Mouse (Mus musculus) gastrocnemius, adult 18-20 months (tissue): ENCODE measurements around the gene Ets2. TPM values are rescaled to one million over a fixed set of nuclear protein-coding genes. Genes with fewer than 3 reads are reported as not detected.
"Not testable (repeated sequence)": the region's sequence is repeated elsewhere in the genome, so short reads cannot be mapped to it uniquely, and the experiment has no call there.

ENCODE experiments used
- DNase-seq: peaks from one replicate; pipeline ENCODE4 v3.0.0; 2021; ENCODE audit warnings: low spot score
- total RNA-seq, 2 experiments: library from RNA; stranded (reverse); gene quantifications; 2 replicates each; pipeline ENCODE4 v1.2.3; 2021

Gene Ets2
- total RNA-seq, 2 experiments from 2014 or later: 20.5 to 26.7 TPM

- not testable (repeated sequence) for DNase-seq
These were observed 62.2 kb downstream of the Ets2 start for GRCm38 (mm10) chr16:95764041-95764440.

DNA sequence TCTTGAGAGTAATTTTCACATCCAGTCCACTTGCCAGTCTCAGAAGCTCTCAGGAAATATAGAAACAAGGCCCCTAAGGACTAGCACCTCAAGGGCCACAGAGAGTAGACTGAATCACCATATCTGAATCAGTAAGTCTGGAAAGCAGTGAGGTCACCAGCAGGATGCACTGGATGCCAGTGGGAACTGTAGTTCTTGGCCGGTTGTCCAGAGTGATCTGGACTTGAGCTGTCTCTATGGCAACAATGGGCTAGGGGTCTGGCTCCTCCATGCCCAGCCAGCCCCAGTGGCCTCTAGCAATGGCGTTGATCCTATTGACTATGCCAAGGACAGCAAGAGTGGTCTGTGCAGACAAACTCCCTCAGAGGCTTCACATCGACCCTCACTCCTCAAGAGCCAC lies 64.3 kb downstream of the Ets2 start:
- DNase-seq: no peak

DNA sequence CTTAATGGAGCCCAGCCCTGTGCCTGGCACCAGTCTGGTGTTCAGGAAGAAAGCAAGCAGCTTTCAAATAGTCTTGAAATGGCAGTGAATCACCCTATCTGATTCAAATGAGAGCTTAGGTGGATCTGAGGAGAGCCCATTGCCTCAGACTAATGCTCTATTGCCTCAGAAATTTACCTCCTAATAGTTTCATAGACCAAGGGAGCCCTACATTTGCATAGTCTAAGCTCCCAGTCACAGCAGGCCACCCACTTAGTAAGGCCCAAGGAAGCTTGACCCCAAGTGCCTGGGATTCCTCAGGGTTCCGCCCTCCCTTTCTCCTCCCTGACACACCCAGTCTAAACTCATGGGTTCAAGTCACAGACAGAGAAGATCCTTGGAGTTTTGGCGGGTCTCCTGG lies 65.4 kb downstream of the Ets2 start:
- no peak for DNase-seq

GRCm38 (mm10) chr16:95769066-95769995 lies 67.5 kb downstream of the Ets2 start:
- DNase-seq: no peak

DNA sequence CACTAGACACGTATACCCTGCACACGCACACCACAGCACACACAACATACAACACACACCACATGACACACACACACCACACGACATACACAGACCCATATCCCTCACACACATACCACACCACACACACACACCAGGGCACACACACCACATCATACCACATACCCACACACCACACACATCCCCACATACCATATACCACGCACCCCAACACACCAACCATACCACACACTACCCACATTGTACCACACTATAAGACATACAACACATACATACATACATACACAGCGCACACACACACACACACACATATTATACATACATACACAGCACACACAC lies 68.1 kb downstream of the Ets2 start:
- DNase-seq: no peak

DNA sequence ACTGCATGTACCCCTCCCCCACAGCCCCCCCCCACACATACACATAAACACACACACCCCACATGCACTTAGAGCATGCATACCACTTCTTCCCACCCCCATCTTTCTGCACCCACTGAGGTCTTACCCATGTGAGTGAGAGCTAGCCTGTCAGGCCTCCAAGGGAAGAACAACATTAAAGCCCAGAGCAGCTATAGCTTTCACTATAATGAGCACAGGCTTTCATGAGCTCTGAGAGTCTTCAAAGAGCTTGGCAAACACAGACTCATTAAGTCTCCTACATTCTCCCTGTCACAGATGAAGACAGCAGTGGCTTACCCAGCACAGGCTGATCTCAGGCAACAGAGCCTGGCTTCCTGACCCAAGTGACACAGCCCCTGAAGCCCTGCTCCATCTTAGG lies 68.5 kb downstream of the Ets2 start:
- no peak for DNase-seq

Other genes starting within 250 kb of the Ets2 start
- 1 to 10 TPM; 6.8 to 9.2 TPM for gene Erg, start 115.5 kb upstream of the Ets2 start, total RNA-seq